Mouse (Mus musculus) lung, embryonic 15.5 days (tissue): Measurements from ENCODE around the gene Cfap99. TPM values are rescaled to one million over a fixed set of nuclear protein-coding genes. Genes with fewer than 3 reads are reported as not detected.

ENCODE experiments used
- ATAC-seq: fragments of 200-750 bp; cut with Nextera tagmentation; 2 replicates; pipeline ENCODE4 v1.8.0; 2017; ENCODE audit warnings: moderate number of reproducible peaks, borderline replicate concordance; ENCODE audit not compliant: low FRiP score, low TSS enrichment; ENCODE audit errors: extremely low read depth
- H3K27ac ChIP-seq: fragments of 300-500 bp; sonication (generic); 2 replicates; pipeline ENCODE4 v1.5.1; 2015; ENCODE audit warnings: moderate library complexity, mild to moderate bottlenecking, inconsistent platforms
- H3K27me3 ChIP-seq: fragments of 300-500 bp; sonication (generic); 2 replicates; pipeline ENCODE4 v1.6.1; 2015; ENCODE audit warnings: inconsistent platforms
- H3K36me3 ChIP-seq: fragments of 300-500 bp; sonication (generic); 2 replicates; pipeline ENCODE4 v1.6.1; 2015; ENCODE audit warnings: inconsistent platforms
- H3K4me1 ChIP-seq: fragments of 300-500 bp; sonication (generic); 2 replicates; pipeline ENCODE4 v1.6.1; 2015; ENCODE audit warnings: inconsistent platforms
- H3K4me2 ChIP-seq: fragments of 300-500 bp; sonication (generic); 2 replicates; pipeline ENCODE4 v1.6.1; 2015; ENCODE audit warnings: inconsistent platforms, mild to moderate bottlenecking, moderate library complexity
- H3K4me3 ChIP-seq: fragments of 300-500 bp; sonication (generic); 2 replicates; pipeline ENCODE4 v1.5.1; 2015; ENCODE audit warnings: mild to moderate bottlenecking, inconsistent platforms
- H3K9ac ChIP-seq: fragments of 300-500 bp; sonication (generic); 2 replicates; pipeline ENCODE4 v1.6.1; 2015; ENCODE audit warnings: inconsistent platforms
- H3K9me3 ChIP-seq: fragments of 300-500 bp; sonication (generic); 2 replicates; pipeline ENCODE4 v1.6.1; 2016; ENCODE audit warnings: inconsistent platforms
- WGBS: fragments of 180-500 bp; shearing (Covaris S2); methylation state at CpG from one replicate; pipeline ENCODE4 v1.1.7; 2015; 5-methylcytosine and 5-hydroxymethylcytosine counted together
- polyA plus RNA-seq: library from polyadenylated mRNA; unstranded; fragments of >200 nt; fragmentation: Nextera tagmentation; extraction: Ambion mirVana; gene quantifications from 2 replicates; pipeline ENCODE4 v1.2.1, GENCODE M21; 2015

Cfap99 gene
- polyA plus RNA-seq, 1 experiment from 2014 or later, result 0.24 TPM

- Histone ChIP-seq H3K27ac (no peak overlapping the region), H3K4me2 (no peak overlapping the region), H3K9me3 (no peaks in the 10 kb centered on the region), H3K4me3 (no peak overlapping the region), H3K4me1 (no peaks in the 10 kb centered on the region), H3K36me3 (no peaks in the 10 kb centered on the region), H3K27me3 (peaks cover 20% of the 10 kb centered on the region), H3K9ac (no peak overlapping the region)
- no peak for ATAC-seq
- 48% methylated on average over 7 of the region's 7 CpGs for WGBS
Observed at GRCm38 (mm10) chr5:34280976-34281375, 7.4 kb upstream of the Cfap99 start.

- H3K4me3 ChIP-seq, result no peak overlapping the region
- H3K9ac ChIP-seq, result no peak overlapping the region
- H3K4me2 ChIP-seq, result no peak overlapping the region
- peaks cover 43% of the 10 kb centered on the region for H3K27me3 ChIP-seq
- peaks cover 19% of the 10 kb centered on the region for H3K4me1 ChIP-seq
- no peaks in the 10 kb centered on the region for H3K36me3 ChIP-seq
- WGBS, result 81% methylated on average over 5 of the region's 5 CpGs
- H3K9me3 ChIP-seq, result no peaks in the 10 kb centered on the region
- H3K27ac ChIP-seq, result no peak overlapping the region
- no peak for ATAC-seq
Observed at GRCm38 (mm10) chr5:34283355-34283754, 5.0 kb upstream of the Cfap99 start.

GRCm38 (mm10) chr5:34284156-34284750 lies 4.1 kb upstream of the Cfap99 start:
- Histone ChIP-seq H3K36me3 (no peaks in the 10 kb centered on the region), H3K4me3 (no peak overlapping the region), H3K4me1 (peaks cover 21% of the 10 kb centered on the region), H3K9me3 (no peaks in the 10 kb centered on the region), H3K4me2 (no peak overlapping the region), H3K27ac (no peak overlapping the region), H3K9ac (no peak overlapping the region), H3K27me3 (peaks cover 51% of the 10 kb centered on the region)
- ATAC-seq, result no peak
- WGBS, result 28% methylated on average over 3 of the region's 3 CpGs

GRCm38 (mm10) chr5:34285285-34285684 lies 3.1 kb upstream of the Cfap99 start:
- Histone ChIP-seq H3K4me3 (no peak overlapping the region), H3K9me3 (no peaks in the 10 kb centered on the region), H3K4me2 (no peak overlapping the region), H3K9ac (no peak overlapping the region), H3K4me1 (peaks cover 21% of the 10 kb centered on the region), H3K27me3 (peaks cover 60% of the 10 kb centered on the region), H3K36me3 (no peaks in the 10 kb centered on the region), H3K27ac (no peak overlapping the region)
- WGBS, result 76% methylated on average over 2 of the region's 2 CpGs
- no peak for ATAC-seq

GRCm38 (mm10) chr5:34286516-34286915 lies 1.9 kb upstream of the Cfap99 start:
- peak overlapping the region; percentile 98 for H3K4me2 ChIP-seq
- no peak for ATAC-seq
- H3K27me3 ChIP-seq, result peaks cover 60% of the 10 kb centered on the region
- no peak overlapping the region for H3K9ac ChIP-seq
- WGBS, result 1% methylated on average over 11 of the region's 11 CpGs
- H3K4me1 ChIP-seq, result peaks cover 21% of the 10 kb centered on the region
- no peaks in the 10 kb centered on the region for H3K36me3 ChIP-seq
- H3K4me3 ChIP-seq, result peak overlapping the region; percentile 60
- no peak overlapping the region for H3K27ac ChIP-seq
- H3K9me3 ChIP-seq, result no peaks in the 10 kb centered on the region

GRCm38 (mm10) chr5:34287001-34287837 lies 1.2 kb upstream of the Cfap99 start:
- peaks cover 21% of the 10 kb centered on the region for H3K4me1 ChIP-seq
- no peaks in the 10 kb centered on the region for H3K9me3 ChIP-seq
- no peak overlapping the region for H3K9ac ChIP-seq
- under 1% methylated on average over 54 of the region's 54 CpGs for WGBS
- H3K4me2 ChIP-seq, result peak overlapping the region; percentile 98
- H3K27ac ChIP-seq, result no peak overlapping the region
- no peaks in the 10 kb centered on the region for H3K36me3 ChIP-seq
- ATAC-seq, result no peak
- H3K27me3 ChIP-seq, result peaks cover 60% of the 10 kb centered on the region
- peak overlapping the region; percentile 60 for H3K4me3 ChIP-seq

GRCm38 (mm10) chr5:34287838-34288145 lies 608 bp upstream of the Cfap99 start:
- H3K27me3 ChIP-seq, result peaks cover 60% of the 10 kb centered on the region
- H3K27ac ChIP-seq, result no peak overlapping the region
- H3K4me1 ChIP-seq, result peaks cover 21% of the 10 kb centered on the region
- peak overlapping the region; percentile 98 for H3K4me2 ChIP-seq
- no peaks in the 10 kb centered on the region for H3K9me3 ChIP-seq
- 1% methylated on average over 15 of the region's 18 CpGs for WGBS
- peak overlapping the region; percentile 60 for H3K4me3 ChIP-seq
- ATAC-seq, result no peak
- no peaks in the 10 kb centered on the region for H3K36me3 ChIP-seq
- H3K9ac ChIP-seq, result peak overlapping the region; percentile 17; the same call in 1 of the 2 replicates

GRCm38 (mm10) chr5:34289286-34289685 lies 886 bp downstream of the Cfap99 start:
- no peak overlapping the region for H3K9ac ChIP-seq
- H3K4me3 ChIP-seq, result no peak overlapping the region
- no peak overlapping the region for H3K4me2 ChIP-seq
- peaks cover 54% of the 10 kb centered on the region for H3K27me3 ChIP-seq
- H3K4me1 ChIP-seq, result peaks cover 21% of the 10 kb centered on the region
- no peak overlapping the region for H3K27ac ChIP-seq
- WGBS, result 62% methylated on average over 2 of the region's 2 CpGs
- ATAC-seq, result no peak
- no peaks in the 10 kb centered on the region for H3K36me3 ChIP-seq
- H3K9me3 ChIP-seq, result no peaks in the 10 kb centered on the region

GRCm38 (mm10) chr5:34293363-34293762 lies 5.0 kb downstream of the Cfap99 start:
- Histone ChIP-seq H3K27ac (no peak overlapping the region), H3K27me3 (peaks cover 16% of the 10 kb centered on the region), H3K4me2 (no peak overlapping the region), H3K4me1 (peaks cover 2% of the 10 kb centered on the region; the same call in 1 of the 2 replicates), H3K4me3 (no peak overlapping the region), H3K9me3 (no peaks in the 10 kb centered on the region), H3K36me3 (no peaks in the 10 kb centered on the region), H3K9ac (no peak overlapping the region)
- no peak for ATAC-seq
- 80% methylated on average over 6 of the region's 6 CpGs for WGBS

GRCm38 (mm10) chr5:34294696-34295095 lies 6.3 kb downstream of the Cfap99 start:
- 25% methylated on average over 2 of the region's 2 CpGs for WGBS
- Histone ChIP-seq H3K9me3 (no peaks in the 10 kb centered on the region), H3K4me3 (no peak overlapping the region), H3K27ac (no peak overlapping the region), H3K36me3 (no peaks in the 10 kb centered on the region), H3K4me2 (no peak overlapping the region), H3K9ac (no peak overlapping the region), H3K4me1 (no peaks in the 10 kb centered on the region), H3K27me3 (peaks cover 6% of the 10 kb centered on the region)
- no peak; the same call in 1 of the 2 replicates for ATAC-seq

- Histone ChIP-seq H3K36me3 (no peaks in the 10 kb centered on the region), H3K4me2 (no peak overlapping the region), H3K4me3 (no peak overlapping the region), H3K4me1 (no peaks in the 10 kb centered on the region), H3K9ac (no peak overlapping the region), H3K9me3 (no peaks in the 10 kb centered on the region), H3K27me3 (peaks cover 3% of the 10 kb centered on the region), H3K27ac (no peak overlapping the region)
- WGBS, result 68% methylated on average over 2 of the region's 2 CpGs
- ATAC-seq, result no peak
Observed at GRCm38 (mm10) chr5:34295141-34295540, 6.7 kb downstream of the Cfap99 start.

GRCm38 (mm10) chr5:34298061-34298460 lies 9.7 kb downstream of the Cfap99 start:
- H3K36me3 ChIP-seq, result no peaks in the 10 kb centered on the region
- no peak overlapping the region for H3K4me2 ChIP-seq
- H3K27ac ChIP-seq, result no peak overlapping the region
- H3K4me3 ChIP-seq, result no peak overlapping the region
- WGBS, result 46% methylated on average over 4 of the region's 4 CpGs
- H3K9ac ChIP-seq, result no peak overlapping the region
- peaks cover 3% of the 10 kb centered on the region; the same call in 1 of the 2 replicates for H3K27me3 ChIP-seq
- no peaks in the 10 kb centered on the region for H3K9me3 ChIP-seq
- ATAC-seq, result no peak
- no peaks in the 10 kb centered on the region for H3K4me1 ChIP-seq
